Mouse (Mus musculus): ENCODE results near the gene Tmem270. TPM values are rescaled to one million over a fixed set of nuclear protein-coding genes. Genes with fewer than 3 reads are reported as not detected.
A peak's percentile ranks its signal among the peaks of the same experiment; 100 is the strongest.

The Tmem270 gene
- total RNA-seq, 2 experiments from 2014 or later: not detected

GRCm38 (mm10) chr5:134929988-134930387 lies 23.5 kb upstream of the Tmem270 start:
- no peak for DNase-seq (ENCODE audit: low spot score in 2 of 2)

GRCm38 (mm10) chr5:134926726-134927125 lies 20.2 kb upstream of the Tmem270 start:
- DNase-seq (ENCODE audit: low spot score in 2 of 2): no peak

- no peak for DNase-seq (ENCODE audit: low spot score in 2 of 2)
Observed at GRCm38 (mm10) chr5:134923141-134923540, 16.6 kb upstream of the Tmem270 start.

- DNase-seq (ENCODE audit: low spot score in 2 of 2): no peak
Observed at GRCm38 (mm10) chr5:134921106-134921505, 14.6 kb upstream of the Tmem270 start.

GRCm38 (mm10) chr5:134920106-134920687 lies 13.7 kb upstream of the Tmem270 start:
- DNase-seq (ENCODE audit: low spot score in 2 of 2): no peak

- no peak for DNase-seq (ENCODE audit: low spot score in 2 of 2)
Observed at GRCm38 (mm10) chr5:134919097-134919496, 12.6 kb upstream of the Tmem270 start.

- DNase-seq (ENCODE audit: low spot score in 2 of 2): peak in 1 of 2 experiments; percentile 24
Observed at GRCm38 (mm10) chr5:134918071-134918832, 11.7 kb upstream of the Tmem270 start.

- DNase-seq (ENCODE audit: low spot score in 2 of 2): no peak
Observed at GRCm38 (mm10) chr5:134915311-134915710, 8.8 kb upstream of the Tmem270 start, which contains the start of gene Cldn13. Gene Cldn13, minus strand, starts transcription at chr5:134915526.

GRCm38 (mm10) chr5:134914510-134914909 lies 8.0 kb upstream of the Tmem270 start:
- DNase-seq (ENCODE audit: low spot score in 2 of 2): no peak

- no peak for DNase-seq (ENCODE audit: low spot score in 2 of 2)
Observed at GRCm38 (mm10) chr5:134913753-134914152, 7.2 kb upstream of the Tmem270 start.

GRCm38 (mm10) chr5:134913352-134913751 lies 6.8 kb upstream of the Tmem270 start:
- DNase-seq (ENCODE audit: low spot score in 2 of 2): no peak

- no peak for DNase-seq (ENCODE audit: low spot score in 2 of 2)
Observed at GRCm38 (mm10) chr5:134911901-134912300, 5.4 kb upstream of the Tmem270 start.

GRCm38 (mm10) chr5:134907135-134907534 lies 602 bp upstream of the Tmem270 start:
- peak; percentile 94 to 97 for DNase-seq (ENCODE audit: low spot score in 2 of 2)

GRCm38 (mm10) chr5:134901644-134902027 lies 4.9 kb downstream of the Tmem270 start:
- no peak for DNase-seq (ENCODE audit: low spot score in 2 of 2)

GRCm38 (mm10) chr5:134901012-134901643 lies 5.4 kb downstream of the Tmem270 start:
- peak; percentile 14 to 46 for DNase-seq (ENCODE audit: low spot score in 2 of 2)

- no peak for DNase-seq (ENCODE audit: low spot score in 2 of 2)
Observed at GRCm38 (mm10) chr5:134897596-134897995, 8.9 kb downstream of the Tmem270 start.

GRCm38 (mm10) chr5:134896965-134897364 lies 9.6 kb downstream of the Tmem270 start:
- DNase-seq (ENCODE audit: low spot score in 2 of 2): no peak

GRCm38 (mm10) chr5:134895291-134895690 lies 11.2 kb downstream of the Tmem270 start:
- no peak for DNase-seq (ENCODE audit: low spot score in 2 of 2)

GRCm38 (mm10) chr5:134892717-134893116 lies 13.8 kb downstream of the Tmem270 start:
- no peak for DNase-seq (ENCODE audit: low spot score in 2 of 2)

GRCm38 (mm10) chr5:134891552-134891951 lies 15.0 kb downstream of the Tmem270 start:
- no peak for DNase-seq (ENCODE audit: low spot score in 2 of 2)

GRCm38 (mm10) chr5:134890601-134891054 lies 15.9 kb downstream of the Tmem270 start:
- no peak for DNase-seq (ENCODE audit: low spot score in 2 of 2)

- DNase-seq (ENCODE audit: low spot score in 2 of 2): no peak
Observed at GRCm38 (mm10) chr5:134888505-134888904, 18.0 kb downstream of the Tmem270 start.

Measured in layer of hippocampus, adult 18-20 months (tissue).